Mouse (Mus musculus): Measurements from ENCODE around the gene Rbbp4.

DNA sequence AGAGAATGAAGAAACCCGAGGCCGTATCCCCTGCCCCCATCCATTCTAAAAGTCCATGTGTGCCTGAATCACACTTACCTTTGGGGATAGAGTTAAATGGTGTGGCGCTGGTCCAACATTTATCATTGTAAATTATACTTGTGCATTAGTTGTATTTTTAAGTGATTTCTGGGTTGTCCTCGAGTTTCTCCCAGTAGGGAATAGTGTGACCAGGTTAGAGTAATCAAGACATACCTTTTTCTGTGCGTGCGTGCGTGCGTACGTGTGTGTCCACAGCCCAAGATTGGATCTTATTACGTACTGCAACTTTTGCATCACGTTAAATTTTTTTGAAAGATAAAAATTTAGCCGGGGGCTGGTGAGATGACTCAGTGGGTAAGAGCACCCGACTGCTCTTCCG, 1.1 kb upstream of the Rbbp4 start:
- TF ChIP-seq CTCF (IDR thresholded peaks at IDR 0.05; ENCODE audit: control insufficient read depth, insufficient read depth, insufficient replicate concordance, low read depth, low read length), result no peak
- TF ChIP-seq POLR2A (IDR thresholded peaks at IDR 0.05; ENCODE audit: control insufficient read depth, low read depth, low read length), result no peak

Data from testis, adult 2 months (tissue).